Comparison of ENCODE assay signal across 11 mouse cellular contexts in the genomic region with DNA sequence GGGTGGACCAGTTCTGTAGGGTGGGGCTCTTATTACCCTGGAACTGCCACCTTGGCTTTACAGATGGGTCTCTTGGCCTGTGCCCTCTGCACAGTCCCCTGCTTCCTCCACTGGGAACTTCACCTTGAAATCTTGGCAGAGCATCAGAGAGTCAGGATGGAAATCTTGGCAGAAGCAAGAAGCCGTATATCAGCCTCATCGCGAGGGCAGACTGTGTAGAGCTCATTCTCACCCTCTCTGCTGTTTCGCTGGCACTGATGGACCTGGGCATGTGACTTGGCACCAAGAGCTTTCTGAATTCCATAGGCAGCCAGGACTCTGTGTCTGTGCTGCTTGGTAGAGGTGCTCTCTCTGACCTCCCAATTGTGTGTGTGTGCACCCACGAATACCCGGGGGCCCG. TPM values are rescaled to one million over a fixed set of nuclear protein-coding genes. Genes with fewer than 3 reads are reported as not detected.
DNase-seq lines count a peak whose midpoint lies in the region; ATAC-seq lines count a peak whose summit lies in the region.
"Had no signal": no experiment of that assay in that cellular context is flagged by ENCODE, and none has a peak within 500 bp of the region (broad histone marks: within the 10 kb centered on the region; RNA-seq: fewer than 3 reads in every experiment).

No protein-coding gene starts in this region.

- H3K9me3 ChIP-seq in heart, embryonic 14.5 days (ENCODE audit: control insufficient read depth, low read length) = 0 out of 2 replicates have a peak, but pooled peaks cover 6% of the 10 kb centered on the region
- H3K9me3 ChIP-seq: midbrain, embryonic 13.5 days had no signal

- H3K4me3 ChIP-seq in heart, embryonic 14.5 days (ENCODE audit: control insufficient read depth in 1 of 2, insufficient read depth in 1 of 2, low read depth in 1 of 2, low read length in 2 of 2) = no peak overlapping the region
- H3K4me3 ChIP-seq: midbrain, embryonic 13.5 days had no signal

- ATAC-seq in heart, embryonic 14.5 days (ENCODE audit: insufficient number of reproducible peaks, insufficient read depth, low FRiP score, low read depth) = peak; percentile 60; the same call in 1 of the 2 replicates
- ATAC-seq: midbrain, embryonic 13.5 days had no signal

- peaks cover 12% of the 10 kb centered on the region; the same call in 1 of the 2 replicates for H3K36me3 ChIP-seq in heart, embryonic 14.5 days (ENCODE audit: control insufficient read depth, insufficient read depth, low read length)

- WGBS in heart, embryonic 14.5 days = 67% methylated on average over 7 of the region's 7 CpGs

- H3K27me3 ChIP-seq in heart, embryonic 14.5 days (ENCODE audit: control insufficient read depth, insufficient read depth, low read length) = no peaks in the 10 kb centered on the region
- H3K27me3 ChIP-seq: midbrain, embryonic 13.5 days had no signal

- H3K4me2 ChIP-seq in heart, embryonic 14.5 days (ENCODE audit: low read length) = no peak overlapping the region
- H3K4me2 ChIP-seq: midbrain, embryonic 13.5 days had no signal

- peak; percentile 55 for DNase-seq in gastrocnemius, adult 18-20 months (ENCODE audit: low spot score)
- DNase-seq in gastrocnemius, postnatal 14 days = no peak
- DNase-seq in ovary, postnatal 36 days (ENCODE audit: low spot score) = peak; percentile 38
- DNase-seq in ovary, postnatal 10 days (ENCODE audit: low spot score) = no peak
- DNase-seq in testis, postnatal 14 days (ENCODE audit: low spot score) = peak; percentile 58
- DNase-seq in thymus, postnatal 10 days (ENCODE audit: low spot score in 2 of 2) = no peak
- no peak for DNase-seq in lung, postnatal 4 days

- intact Hi-C loops in gastrocnemius, postnatal 14 days (cut with DNase I; ENCODE audit: low total_unique reads) = no loop called here

- peak overlapping the region in 1 of 2 experiments; percentile 49; a peak in 2 of 4 replicates for H3K27ac ChIP-seq in heart, embryonic 14.5 days (replicated peaks in 1 of 2; ENCODE audit: control insufficient read depth in 1 of 2, insufficient read depth in 1 of 2, low read depth in 2 of 2, low read length in 2 of 2)
- H3K27ac ChIP-seq: kidney, postnatal 0 days; liver, embryonic 14.5 days; midbrain, embryonic 13.5 days had no signal

- no peak overlapping the region for H3K9ac ChIP-seq in heart, embryonic 14.5 days (ENCODE audit: low read length)
- H3K9ac ChIP-seq: liver, embryonic 14.5 days; midbrain, embryonic 13.5 days had no signal

- H3K4me1 ChIP-seq in heart, embryonic 14.5 days (ENCODE audit: control insufficient read depth in 2 of 2, insufficient read depth in 2 of 2, low read length in 2 of 2) = peaks cover 6 to 9% of the 10 kb centered on the region in 2 experiments; a peak in 3 of 4 replicates
- H3K4me1 ChIP-seq: midbrain, embryonic 13.5 days had no signal

RNA-seq across cellular contexts. Expression of gene Nol11, which starts 59.6 kb away (rescaled TPM):
- total RNA-seq in gastrocnemius, adult 18-20 months (2021) = 10 to 100 TPM; 11.7 to 14.4 TPM
- 10 to 100 TPM; 11.1 to 12.3 TPM for total RNA-seq in gastrocnemius, postnatal 14 days (2021)
- polyA plus RNA-seq in heart, embryonic 14.5 days (2014; fragmentation: Nextera tagmentation; extraction: Ambion mirVana) = 43.0 and 43.3 TPM in 2 replicates

Comparison
In these comparisons a context has a peak if more than half of its experiments do, and no peak if none do; other contexts are left out.
1. DNase-seq: peak in gastrocnemius, adult 18-20 months (single experiment), ovary, postnatal 36 days (single experiment) and testis, postnatal 14 days (single experiment); none in gastrocnemius, postnatal 14 days (single experiment), ovary, postnatal 10 days (single experiment), thymus, postnatal 10 days (0 of 2) and lung, postnatal 4 days (0 of 2).